Mouse (Mus musculus): Measurements from ENCODE around the gene Zdhhc7. TPM values are rescaled to one million over a fixed set of nuclear protein-coding genes. Genes with fewer than 3 reads are reported as not detected.

Gene Zdhhc7
- total and polyA plus RNA-seq, 2 experiments from 2014 or later: 35.2 to 86.8 TPM

DNA sequence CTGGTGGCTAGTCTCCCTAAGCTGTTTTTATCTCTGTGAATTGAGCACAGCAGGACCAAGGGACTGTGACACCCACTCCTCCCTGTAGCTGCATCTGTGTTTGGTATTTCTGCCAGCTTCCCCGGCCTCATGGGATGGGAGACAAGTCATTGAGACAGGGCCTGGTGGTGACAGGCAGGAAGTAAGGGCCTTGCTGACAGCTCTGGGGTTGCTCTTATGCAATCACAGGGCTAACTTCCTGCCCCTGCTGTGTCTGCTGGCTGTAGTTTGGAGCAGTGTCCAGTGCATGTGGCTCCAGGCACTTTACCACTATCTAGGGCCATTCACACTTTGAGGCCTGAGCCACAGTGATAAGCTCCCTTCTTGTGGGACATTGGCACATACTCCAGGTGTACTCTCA, 60.4 kb downstream of the Zdhhc7 start:
- no peak overlapping the region for H3K4me3 ChIP-seq (ENCODE audit: low read depth, low read length)
- H3K36me3 ChIP-seq (replicated peaks; ENCODE audit: control insufficient read depth, insufficient read depth, low read length): no peaks in the 10 kb centered on the region
- TF ChIP-seq CTCF (IDR thresholded peaks at IDR 0.05; ENCODE audit: low read depth) (0 out of 2 replicates have a peak, but pooled peaks have one; percentile 2), EP300 (IDR thresholded peaks at IDR 0.05; ENCODE audit: low read depth) (0 out of 2 replicates have a peak, but pooled peaks have one; percentile 53)
- DNase-seq (ENCODE audit: low spot score) (peak; percentile 70), ATAC-seq (ENCODE audit: insufficient read depth, low read depth) (peak; percentile 59)
- no peaks in the 10 kb centered on the region for H3K9me3 ChIP-seq (replicated peaks; ENCODE audit: control insufficient read depth, low read length)
- H3K9ac ChIP-seq (replicated peaks; ENCODE audit: low read depth, low read length): no peak overlapping the region
- H3K27ac ChIP-seq (ENCODE audit: low read depth): peak overlapping the region; percentile 31
- no peak overlapping the region for H3K4me2 ChIP-seq (ENCODE audit: low read depth, low read length)
- H3K27me3 ChIP-seq (ENCODE audit: control insufficient read depth, insufficient read depth, low read length): peaks cover 11% of the 10 kb centered on the region
- WGBS: 0% methylated on average over 1 of the region's 1 CpGs
- H3K4me1 ChIP-seq (ENCODE audit: control insufficient read depth, insufficient read depth): peaks cover 22% of the 10 kb centered on the region

DNA sequence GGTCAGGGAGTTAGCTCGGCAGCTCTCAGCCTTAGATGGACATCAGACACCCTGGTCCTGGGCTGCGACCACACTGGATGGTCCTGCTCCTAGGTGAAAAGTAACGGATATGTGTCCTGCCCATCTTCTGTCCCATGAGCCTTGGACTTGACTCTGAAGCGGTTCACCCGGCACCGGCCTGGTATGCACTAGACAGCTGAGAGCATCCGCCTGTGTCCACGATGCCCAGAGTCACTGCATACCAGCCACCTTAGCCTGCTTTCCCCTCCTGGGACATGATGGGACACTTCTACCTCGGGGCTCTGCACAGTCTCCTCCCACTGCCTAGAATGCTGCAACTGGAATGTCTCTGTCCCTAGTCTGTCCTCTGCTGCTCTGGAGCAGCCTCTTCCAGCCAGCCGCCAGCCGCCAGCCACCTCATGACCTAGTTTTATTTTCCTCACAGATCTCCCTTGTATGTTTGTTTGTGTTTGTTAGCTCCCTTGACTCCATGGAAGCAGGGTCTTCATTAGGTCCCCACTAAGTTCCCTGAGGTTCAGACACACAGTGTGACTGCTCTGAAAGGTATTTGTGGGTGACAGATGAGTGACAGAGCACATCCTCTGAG, 61.9 kb downstream of the Zdhhc7 start:
- TF ChIP-seq CTCF (IDR thresholded peaks at IDR 0.05; ENCODE audit: low read depth): no peak
- TF ChIP-seq EP300 (IDR thresholded peaks at IDR 0.05; ENCODE audit: low read depth): no peak
- Histone ChIP-seq H3K36me3 (replicated peaks; ENCODE audit: control insufficient read depth, insufficient read depth, low read length) (no peaks in the 10 kb centered on the region), H3K9ac (replicated peaks; ENCODE audit: low read depth, low read length) (no peak overlapping the region), H3K4me1 (ENCODE audit: control insufficient read depth, insufficient read depth) (peaks cover 24% of the 10 kb centered on the region; the same call in 1 of the 2 replicates), H3K4me3 (ENCODE audit: low read depth, low read length) (no peak overlapping the region), H3K9me3 (replicated peaks; ENCODE audit: control insufficient read depth, low read length) (no peaks in the 10 kb centered on the region), H3K27ac (ENCODE audit: low read depth) (no peak overlapping the region), H3K4me2 (ENCODE audit: low read depth, low read length) (no peak overlapping the region), H3K27me3 (ENCODE audit: control insufficient read depth, insufficient read depth, low read length) (peaks cover 7% of the 10 kb centered on the region)
- 59% methylated on average over 11 of the region's 11 CpGs for WGBS
- no peak for ATAC-seq (ENCODE audit: insufficient read depth, low read depth)
- DNase-seq (ENCODE audit: low spot score): no peak

DNA sequence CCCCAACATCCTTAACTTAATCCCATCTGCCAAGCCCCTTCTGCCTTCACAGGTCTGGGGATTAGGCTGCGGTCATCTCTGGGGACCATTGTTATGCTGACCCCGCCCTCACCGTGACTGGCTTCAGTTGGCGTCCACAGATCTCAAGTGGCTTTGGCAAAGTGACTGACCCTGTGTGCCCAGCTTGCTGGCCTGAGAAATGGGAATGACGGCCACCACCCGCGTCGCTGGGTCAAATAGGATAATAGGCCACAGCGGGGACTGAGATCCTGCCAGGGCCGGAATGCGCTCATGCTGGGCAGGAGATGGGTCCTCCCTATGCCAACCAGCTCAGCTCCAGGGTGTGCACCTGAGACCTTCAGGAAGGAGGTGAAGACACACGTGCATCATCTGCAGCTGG, 62.5 kb downstream of the Zdhhc7 start:
- Histone ChIP-seq H3K4me1 (ENCODE audit: control insufficient read depth, insufficient read depth) (peaks cover 24% of the 10 kb centered on the region; the same call in 1 of the 2 replicates), H3K27ac (ENCODE audit: low read depth) (no peak overlapping the region), H3K4me2 (ENCODE audit: low read depth, low read length) (no peak overlapping the region), H3K9me3 (replicated peaks; ENCODE audit: control insufficient read depth, low read length) (no peaks in the 10 kb centered on the region), H3K36me3 (replicated peaks; ENCODE audit: control insufficient read depth, insufficient read depth, low read length) (no peaks in the 10 kb centered on the region), H3K9ac (replicated peaks; ENCODE audit: low read depth, low read length) (no peak overlapping the region), H3K4me3 (ENCODE audit: low read depth, low read length) (no peak overlapping the region), H3K27me3 (ENCODE audit: control insufficient read depth, insufficient read depth, low read length) (peaks cover 6% of the 10 kb centered on the region)
- WGBS: 88% methylated on average over 12 of the region's 12 CpGs
- DNase-seq (ENCODE audit: low spot score) (no peak), ATAC-seq (ENCODE audit: insufficient read depth, low read depth) (no peak)
- TF ChIP-seq EP300 (IDR thresholded peaks at IDR 0.05; ENCODE audit: low read depth) (no peak), CTCF (IDR thresholded peaks at IDR 0.05; ENCODE audit: low read depth) (no peak)

DNA sequence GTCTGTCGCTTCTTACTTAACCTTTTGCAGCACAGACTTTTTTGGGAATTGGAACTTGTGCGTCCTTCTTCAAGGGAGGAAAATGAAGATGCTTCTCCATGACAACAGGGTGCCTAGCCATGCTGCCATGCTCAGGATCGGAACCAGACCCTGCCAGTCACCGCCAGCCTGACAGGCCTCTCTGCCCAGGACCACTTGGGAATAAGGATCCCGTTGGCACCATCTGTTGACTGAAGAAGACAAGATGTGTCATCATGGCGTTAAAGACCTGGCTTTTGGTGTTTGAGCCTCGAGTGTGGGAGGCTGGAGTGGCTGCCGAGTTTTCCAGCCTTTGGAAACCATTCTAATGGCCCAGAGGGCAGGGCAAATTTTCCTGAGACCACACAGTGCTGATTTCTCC, 63.7 kb downstream of the Zdhhc7 start:
- H3K4me2 ChIP-seq (ENCODE audit: low read depth, low read length): no peak overlapping the region
- H3K9me3 ChIP-seq (replicated peaks; ENCODE audit: control insufficient read depth, low read length): no peaks in the 10 kb centered on the region
- H3K4me3 ChIP-seq (ENCODE audit: low read depth, low read length): no peak overlapping the region
- no peaks in the 10 kb centered on the region for H3K36me3 ChIP-seq (replicated peaks; ENCODE audit: control insufficient read depth, insufficient read depth, low read length)
- no peak overlapping the region for H3K27ac ChIP-seq (ENCODE audit: low read depth)
- H3K4me1 ChIP-seq (ENCODE audit: control insufficient read depth, insufficient read depth): peaks cover 24% of the 10 kb centered on the region; the same call in 1 of the 2 replicates
- H3K9ac ChIP-seq (replicated peaks; ENCODE audit: low read depth, low read length): no peak overlapping the region
- H3K27me3 ChIP-seq (ENCODE audit: control insufficient read depth, insufficient read depth, low read length): peaks cover 6% of the 10 kb centered on the region; the same call in 1 of the 2 replicates
- DNase-seq (ENCODE audit: low spot score): no peak
- TF ChIP-seq EP300 (IDR thresholded peaks at IDR 0.05; ENCODE audit: low read depth) (no peak), CTCF (IDR thresholded peaks at IDR 0.05; ENCODE audit: low read depth) (no peak)
- WGBS: 75% methylated on average over 8 of the region's 8 CpGs
- no peak for ATAC-seq (ENCODE audit: insufficient read depth, low read depth)

DNA sequence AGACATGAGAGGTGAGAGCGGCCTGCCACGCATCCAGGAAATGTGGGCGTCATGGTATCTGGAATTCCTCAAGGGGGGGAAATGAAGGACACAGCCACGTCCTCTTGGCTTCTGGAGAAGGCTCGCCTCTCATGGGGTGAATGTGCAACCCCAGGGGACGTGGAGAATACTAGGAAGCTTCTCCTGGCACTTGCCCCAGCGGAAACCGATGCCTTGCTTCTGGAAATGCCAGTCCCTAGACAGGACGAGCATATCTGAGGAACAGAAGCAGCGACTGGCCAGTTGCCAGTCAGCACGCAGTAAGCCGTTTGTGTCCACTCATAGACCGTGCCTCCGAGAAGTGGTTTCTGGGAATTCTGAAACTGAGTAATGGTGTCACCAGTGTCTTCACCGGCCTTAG, 64.1 kb downstream of the Zdhhc7 start:
- Histone ChIP-seq H3K9ac (replicated peaks; ENCODE audit: low read depth, low read length) (no peak overlapping the region), H3K4me1 (ENCODE audit: control insufficient read depth, insufficient read depth) (peaks cover 24% of the 10 kb centered on the region; the same call in 1 of the 2 replicates), H3K9me3 (replicated peaks; ENCODE audit: control insufficient read depth, low read length) (no peaks in the 10 kb centered on the region), H3K4me2 (ENCODE audit: low read depth, low read length) (no peak overlapping the region; the same call in 1 of the 2 replicates), H3K4me3 (ENCODE audit: low read depth, low read length) (no peak overlapping the region), H3K27me3 (ENCODE audit: control insufficient read depth, insufficient read depth, low read length) (peaks cover 6% of the 10 kb centered on the region; the same call in 1 of the 2 replicates), H3K27ac (ENCODE audit: low read depth) (no peak overlapping the region), H3K36me3 (replicated peaks; ENCODE audit: control insufficient read depth, insufficient read depth, low read length) (no peaks in the 10 kb centered on the region)
- TF ChIP-seq CTCF (IDR thresholded peaks at IDR 0.05; ENCODE audit: low read depth): no peak
- WGBS: 27% methylated on average over 15 of the region's 15 CpGs
- peak; percentile 59 for DNase-seq (ENCODE audit: low spot score)
- ATAC-seq (ENCODE audit: insufficient read depth, low read depth): peak; percentile 43; the same call in 1 of the 2 replicates

DNA sequence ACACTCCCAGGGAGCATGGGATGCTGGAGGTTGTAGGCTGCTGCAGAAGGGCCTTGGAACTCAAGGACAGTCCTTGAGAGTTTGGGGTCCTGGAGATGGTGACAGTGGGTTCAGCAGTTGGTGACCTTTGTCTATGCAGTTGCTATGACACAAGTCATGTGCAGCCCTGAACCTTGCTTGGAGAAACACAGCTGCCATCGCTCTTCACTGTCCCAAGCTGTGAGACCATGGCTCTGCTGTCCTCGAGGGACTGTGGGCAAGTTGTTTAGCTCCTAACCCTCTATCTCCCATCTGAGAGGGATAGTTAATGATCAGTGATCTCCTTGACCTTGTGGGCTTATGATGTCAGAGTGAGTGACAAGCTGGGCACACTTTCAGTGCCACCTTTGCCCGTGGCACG, 64.7 kb downstream of the Zdhhc7 start:
- 73% methylated on average over 4 of the region's 4 CpGs for WGBS
- Histone ChIP-seq H3K27ac (ENCODE audit: low read depth) (no peak overlapping the region), H3K4me3 (ENCODE audit: low read depth, low read length) (no peak overlapping the region), H3K27me3 (ENCODE audit: control insufficient read depth, insufficient read depth, low read length) (peaks cover 6% of the 10 kb centered on the region; the same call in 1 of the 2 replicates), H3K9me3 (replicated peaks; ENCODE audit: control insufficient read depth, low read length) (no peaks in the 10 kb centered on the region), H3K4me1 (ENCODE audit: control insufficient read depth, insufficient read depth) (peaks cover 24% of the 10 kb centered on the region; the same call in 1 of the 2 replicates), H3K4me2 (ENCODE audit: low read depth, low read length) (no peak overlapping the region), H3K36me3 (replicated peaks; ENCODE audit: control insufficient read depth, insufficient read depth, low read length) (no peaks in the 10 kb centered on the region), H3K9ac (replicated peaks; ENCODE audit: low read depth, low read length) (no peak overlapping the region)
- no peak for DNase-seq (ENCODE audit: low spot score)
- TF ChIP-seq CTCF (IDR thresholded peaks at IDR 0.05; ENCODE audit: low read depth): no peak
- TF ChIP-seq EP300 (IDR thresholded peaks at IDR 0.05; ENCODE audit: low read depth): no peak
- no peak for ATAC-seq (ENCODE audit: insufficient read depth, low read depth)

Measured in heart, postnatal 0 days (tissue).